Mouse (Mus musculus): ENCODE measurements at regions not wholly inside any gene's neighbourhood (a gene's known extent, or its start where the extent isn't known, plus 50 kb on each side); places are given as distances from the start of the nearest gene placed in this dataset.
"Not testable (repeated sequence)": the region's sequence is repeated elsewhere in the genome, so short reads cannot be mapped to it uniquely, and the experiment has no call there.

- H3K4me1 ChIP-seq (ENCODE audit: control insufficient read depth, insufficient read depth, low read length); H3K27me3 ChIP-seq (ENCODE audit: control insufficient read depth, insufficient read depth, low read length); H3K27ac ChIP-seq (ENCODE audit: control insufficient read depth, insufficient read depth, low read depth, low read length); H3K4me3 ChIP-seq (ENCODE audit: control insufficient read depth, low read depth, low read length); H3K36me3 ChIP-seq (ENCODE audit: control insufficient read depth, insufficient read depth, low read length): not testable (repeated sequence)
Measured at GRCm38 (mm10) chr8:20436956-20437355, 73.9 kb upstream of the Gm15319 start.

GRCm38 (mm10) chr8:20433236-20433635, 70.2 kb upstream of the Gm15319 start:
- not testable (repeated sequence) for H3K27ac ChIP-seq (ENCODE audit: control insufficient read depth, insufficient read depth, low read depth, low read length); H3K4me3 ChIP-seq (ENCODE audit: control insufficient read depth, low read depth, low read length); H3K36me3 ChIP-seq (ENCODE audit: control insufficient read depth, insufficient read depth, low read length); H3K27me3 ChIP-seq (ENCODE audit: control insufficient read depth, insufficient read depth, low read length); H3K4me1 ChIP-seq (ENCODE audit: control insufficient read depth, insufficient read depth, low read length)

DNA sequence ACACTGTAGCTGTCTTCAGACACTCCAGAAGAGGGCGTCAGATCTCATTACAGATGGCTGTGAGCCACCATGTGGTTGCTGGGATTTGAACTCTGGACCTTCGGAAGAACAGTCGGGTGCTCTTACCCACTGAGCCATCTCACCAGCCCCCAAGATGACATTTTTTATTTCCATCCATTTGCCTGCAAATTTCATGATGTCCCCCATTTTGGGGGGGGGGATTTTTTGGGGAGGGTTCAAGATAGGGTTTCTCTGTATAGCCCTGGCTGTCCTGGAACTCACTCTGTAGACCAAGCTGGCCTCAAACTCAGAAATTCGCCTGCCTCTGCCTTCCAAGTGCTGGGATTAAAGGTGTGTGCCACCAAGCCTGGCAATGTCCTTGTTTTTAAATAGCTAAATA, 66.5 kb upstream of the Gm15319 start:
- H3K27ac ChIP-seq (ENCODE audit: control insufficient read depth, insufficient read depth, low read depth, low read length); H3K4me3 ChIP-seq (ENCODE audit: control insufficient read depth, low read depth, low read length); H3K27me3 ChIP-seq (ENCODE audit: control insufficient read depth, insufficient read depth, low read length); H3K36me3 ChIP-seq (ENCODE audit: control insufficient read depth, insufficient read depth, low read length); H3K4me1 ChIP-seq (ENCODE audit: control insufficient read depth, insufficient read depth, low read length): not testable (repeated sequence)

GRCm38 (mm10) chr8:20424903-20425222, 61.9 kb upstream of the Gm15319 start:
- H3K27ac ChIP-seq (ENCODE audit: control insufficient read depth, insufficient read depth, low read depth, low read length); H3K36me3 ChIP-seq (ENCODE audit: control insufficient read depth, insufficient read depth, low read length); H3K27me3 ChIP-seq (ENCODE audit: control insufficient read depth, insufficient read depth, low read length); H3K4me1 ChIP-seq (ENCODE audit: control insufficient read depth, insufficient read depth, low read length): not testable (repeated sequence)
- H3K4me3 ChIP-seq (ENCODE audit: control insufficient read depth, low read depth, low read length), result peak overlapping the region; percentile 39; the same call in 1 of the 2 replicates

GRCm38 (mm10) chr8:20424104-20424902, 61.3 kb upstream of the Gm15319 start:
- not testable (repeated sequence) for H3K27me3 ChIP-seq (ENCODE audit: control insufficient read depth, insufficient read depth, low read length); H3K4me1 ChIP-seq (ENCODE audit: control insufficient read depth, insufficient read depth, low read length); H3K27ac ChIP-seq (ENCODE audit: control insufficient read depth, insufficient read depth, low read depth, low read length); H3K36me3 ChIP-seq (ENCODE audit: control insufficient read depth, insufficient read depth, low read length)
- TF ChIP-seq CTCF (IDR thresholded peaks at IDR 0.05; ENCODE audit: control insufficient read depth, insufficient read depth, insufficient replicate concordance, low read depth, low read length) (peak; percentile 66; the same call in 1 of the 2 replicates), POLR2A (IDR thresholded peaks at IDR 0.05; ENCODE audit: control insufficient read depth, low read depth, low read length) (peak; percentile 33; the same call in 1 of the 2 replicates)
- peak overlapping the region; percentile 59 for H3K4me3 ChIP-seq (ENCODE audit: control insufficient read depth, low read depth, low read length)

DNA sequence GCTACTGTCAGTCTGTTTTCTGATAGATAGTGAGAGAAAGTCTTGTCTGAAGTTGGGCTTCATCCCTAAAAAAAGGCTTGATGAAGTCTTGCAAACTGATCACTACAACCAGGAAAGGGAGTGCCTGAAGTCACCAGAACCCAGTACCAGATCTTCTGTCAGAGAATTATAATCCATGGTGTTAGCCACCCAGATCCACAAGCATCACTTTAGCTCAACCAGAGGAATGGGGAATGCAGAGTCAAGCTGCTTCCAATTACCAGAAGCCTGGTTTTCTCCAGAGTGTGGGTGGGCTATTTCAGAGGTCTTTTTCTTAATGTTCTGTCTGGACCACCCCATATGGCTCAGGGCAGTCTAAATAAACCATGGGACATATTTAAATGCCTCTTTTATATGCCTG, 57.8 kb upstream of the Gm15319 start:
- H3K27ac ChIP-seq (ENCODE audit: control insufficient read depth, insufficient read depth, low read depth, low read length); H3K27me3 ChIP-seq (ENCODE audit: control insufficient read depth, insufficient read depth, low read length); H3K4me3 ChIP-seq (ENCODE audit: control insufficient read depth, low read depth, low read length); H3K36me3 ChIP-seq (ENCODE audit: control insufficient read depth, insufficient read depth, low read length); H3K4me1 ChIP-seq (ENCODE audit: control insufficient read depth, insufficient read depth, low read length): not testable (repeated sequence)
